In the genomic region with DNA sequence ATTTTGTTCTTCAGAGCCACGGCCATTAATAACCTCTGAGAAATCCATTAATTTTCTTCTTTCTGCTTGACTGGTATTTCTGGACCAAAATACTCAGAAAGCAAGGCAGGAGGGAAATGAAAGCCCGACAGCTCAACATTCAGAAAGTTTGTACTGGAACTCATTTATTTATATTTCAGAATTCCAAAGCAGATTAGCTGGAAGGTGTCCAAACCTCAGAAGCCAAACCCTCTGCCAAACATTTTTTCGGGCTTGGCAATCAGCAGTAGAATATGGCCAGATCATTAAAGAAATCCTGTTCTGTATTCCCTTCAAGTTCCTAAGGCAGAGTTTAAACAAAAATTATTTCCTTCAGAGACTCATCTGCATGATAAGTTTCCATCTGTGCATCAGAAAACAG, we compare ENCODE assay signal across 8 mouse cellular contexts.
DNase-seq lines count a peak whose midpoint lies in the region; ATAC-seq lines count a peak whose summit lies in the region.

No protein-coding gene starts in this region.

- no peak overlapping the region for H3K4me3 ChIP-seq in hindbrain, embryonic 14.5 days (replicated peaks; ENCODE audit: low read length)
- H3K4me3 ChIP-seq in hindbrain, embryonic 12.5 days: no peak overlapping the region
- no peak overlapping the region for H3K4me3 ChIP-seq in neural tube, embryonic 15.5 days (replicated peaks)

- no peaks in the 10 kb centered on the region for H3K36me3 ChIP-seq in hindbrain, embryonic 14.5 days (replicated peaks; ENCODE audit: control insufficient read depth, insufficient read depth)
- no peaks in the 10 kb centered on the region for H3K36me3 ChIP-seq in hindbrain, embryonic 12.5 days
- H3K36me3 ChIP-seq in neural tube, embryonic 15.5 days: no peaks in the 10 kb centered on the region

- no peaks in the 10 kb centered on the region for H3K4me1 ChIP-seq in hindbrain, embryonic 14.5 days (replicated peaks; ENCODE audit: control insufficient read depth, insufficient read depth, low read length)
- H3K4me1 ChIP-seq in hindbrain, embryonic 12.5 days: no peaks in the 10 kb centered on the region
- H3K4me1 ChIP-seq in neural tube, embryonic 15.5 days: no peaks in the 10 kb centered on the region

- WGBS in hindbrain, embryonic 14.5 days: 54% methylated on average over 3 of the region's 3 CpGs
- WGBS in hindbrain, embryonic 12.5 days: 62% methylated on average over 3 of the region's 3 CpGs
- 43% methylated on average over 3 of the region's 3 CpGs for WGBS in neural tube, embryonic 15.5 days

- H3K27me3 ChIP-seq in hindbrain, embryonic 14.5 days (ENCODE audit: control insufficient read depth, insufficient read depth, low read length): no peaks in the 10 kb centered on the region
- H3K27me3 ChIP-seq in hindbrain, embryonic 12.5 days: no peaks in the 10 kb centered on the region
- H3K27me3 ChIP-seq in neural tube, embryonic 15.5 days (replicated peaks): no peaks in the 10 kb centered on the region

- no peaks in the 10 kb centered on the region for H3K9me3 ChIP-seq in hindbrain, embryonic 14.5 days (ENCODE audit: control insufficient read depth, low read length)
- no peaks in the 10 kb centered on the region for H3K9me3 ChIP-seq in hindbrain, embryonic 12.5 days (replicated peaks)
- no peaks in the 10 kb centered on the region for H3K9me3 ChIP-seq in neural tube, embryonic 15.5 days (replicated peaks)

- H3K9ac ChIP-seq in hindbrain, embryonic 14.5 days: no peak overlapping the region
- no peak overlapping the region for H3K9ac ChIP-seq in hindbrain, embryonic 12.5 days
- no peak overlapping the region for H3K9ac ChIP-seq in neural tube, embryonic 15.5 days (replicated peaks)

- no peak for ATAC-seq in hindbrain, embryonic 14.5 days (ENCODE audit: low FRiP score)
- ATAC-seq in hindbrain, embryonic 12.5 days (ENCODE audit: low FRiP score): no peak
- ATAC-seq in neural tube, embryonic 15.5 days (ENCODE audit: low FRiP score): no peak

- no peak overlapping the region for H3K27ac ChIP-seq in hindbrain, embryonic 14.5 days
- no peak overlapping the region for H3K27ac ChIP-seq in hindbrain, embryonic 12.5 days
- no peak overlapping the region; the same call in 1 of the 2 replicates for H3K27ac ChIP-seq in neural tube, embryonic 15.5 days (replicated peaks)

- peak; percentile 50 for DNase-seq in hindbrain, embryonic 14.5 days (ENCODE audit: low spot score)
- DNase-seq in NIH3T3 (ENCODE audit: low read depth) (peak; percentile 90), MN1 (ENCODE audit: low spot score) (no peak)
- DNase-seq in cerebellum, postnatal 14 days: peak; percentile 30 to 63
- peak; percentile 65 for DNase-seq in kidney, postnatal 14 days
- DNase-seq in lung, postnatal 4 days: peak; percentile 52 to 54

- H3K4me2 ChIP-seq in hindbrain, embryonic 14.5 days (replicated peaks): no peak overlapping the region
- no peak overlapping the region for H3K4me2 ChIP-seq in hindbrain, embryonic 12.5 days (replicated peaks)
- H3K4me2 ChIP-seq in neural tube, embryonic 15.5 days: no peak overlapping the region
